Mouse (Mus musculus) testis, postnatal 10 days (tissue): ENCODE measurements at regions not wholly inside any gene's neighbourhood (a gene's known extent, or its start where the extent isn't known, plus 50 kb on each side); places are given as distances from the start of the nearest gene placed in this dataset.
"Not testable (repeated sequence)": the region's sequence is repeated elsewhere in the genome, so short reads cannot be mapped to it uniquely, and the experiment has no call there.

Source experiments
- DNase-seq: peaks from one replicate; pipeline ENCODE4 v3.0.0; 2021; ENCODE audit warnings: low spot score

- DNase-seq, result no peak
These were observed 138.3 kb upstream of the Rybp start for GRCm38 (mm10) chr6:100425551-100425950.

DNA sequence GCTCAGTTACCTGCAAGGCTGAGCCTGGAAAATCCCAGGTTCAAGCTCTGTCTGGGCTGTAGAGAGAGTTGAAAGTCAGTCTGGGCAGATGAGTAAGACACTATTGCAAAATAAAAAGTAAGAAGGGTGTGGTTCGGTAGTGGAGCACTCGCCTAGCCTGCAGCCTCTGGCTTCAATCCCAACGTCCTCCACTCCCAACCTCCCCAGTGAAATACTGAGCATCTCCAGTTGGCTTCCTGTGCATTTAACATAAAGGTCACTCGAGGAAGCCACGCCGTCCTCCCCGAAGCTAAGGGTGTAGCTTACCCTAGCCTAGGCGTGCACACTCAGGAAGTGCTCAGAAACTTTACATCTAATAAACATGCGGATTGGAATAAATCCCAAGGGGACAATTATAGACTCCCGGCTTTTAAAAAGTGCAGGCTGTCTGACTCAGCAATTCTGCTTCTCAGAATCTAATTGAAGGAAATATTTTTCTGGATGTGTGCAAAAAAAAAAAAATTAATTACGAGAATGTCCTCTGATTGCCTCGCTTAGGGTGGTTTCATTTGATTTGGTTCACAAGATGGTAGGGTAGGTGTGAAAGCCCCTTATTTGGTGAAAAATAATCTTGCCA, 137.6 kb upstream of the Rybp start:
- DNase-seq, result no peak

- DNase-seq, result no peak
These were observed 136.9 kb upstream of the Rybp start for GRCm38 (mm10) chr6:100424181-100424580.

GRCm38 (mm10) chr6:100423636-100424035, 136.4 kb upstream of the Rybp start:
- DNase-seq, result no peak

DNA sequence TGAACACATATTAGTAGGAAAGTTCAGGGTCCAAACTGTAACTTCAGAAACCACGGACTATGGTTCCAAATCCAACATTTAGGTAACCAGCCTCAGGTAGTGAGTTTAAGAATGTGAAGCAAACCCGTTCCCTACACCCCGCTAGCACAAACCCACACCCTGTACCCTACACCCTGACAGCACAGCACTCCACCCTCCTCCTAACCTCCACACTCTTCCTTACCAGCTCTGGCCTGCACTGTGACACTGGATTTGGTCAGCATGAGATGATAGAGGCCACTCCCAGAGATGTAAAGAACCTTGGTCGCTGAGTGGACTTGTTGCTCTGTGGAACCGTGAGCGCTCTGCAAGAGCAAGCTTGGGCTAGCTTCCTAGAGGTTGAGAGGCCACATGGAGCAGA, 135.3 kb upstream of the Rybp start:
- DNase-seq, result no peak

GRCm38 (mm10) chr6:100421706-100422578, 134.7 kb upstream of the Rybp start:
- DNase-seq, result no peak

DNA sequence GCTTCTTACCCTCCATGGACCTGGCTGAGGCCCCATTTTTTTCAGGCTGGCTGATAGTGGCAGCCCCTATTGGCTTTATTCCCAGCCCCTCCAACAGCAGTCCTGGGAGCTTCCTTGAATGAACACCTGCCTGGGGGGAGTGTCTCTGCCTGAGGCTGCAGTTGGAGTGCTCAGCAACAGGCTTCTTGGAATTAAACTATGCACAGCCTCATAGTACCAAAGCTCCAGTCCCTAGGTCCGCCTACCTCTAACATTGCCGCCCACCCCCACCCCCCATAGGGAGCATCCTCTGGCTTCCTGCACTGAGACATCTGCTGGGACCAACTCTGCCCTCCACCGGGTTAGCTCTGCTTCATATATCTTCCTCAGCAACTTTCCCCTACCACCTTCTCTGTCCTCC, 133.3 kb upstream of the Rybp start:
- DNase-seq, result no peak

GRCm38 (mm10) chr6:100419782-100420540, 132.7 kb upstream of the Rybp start:
- DNase-seq, result no peak

DNA sequence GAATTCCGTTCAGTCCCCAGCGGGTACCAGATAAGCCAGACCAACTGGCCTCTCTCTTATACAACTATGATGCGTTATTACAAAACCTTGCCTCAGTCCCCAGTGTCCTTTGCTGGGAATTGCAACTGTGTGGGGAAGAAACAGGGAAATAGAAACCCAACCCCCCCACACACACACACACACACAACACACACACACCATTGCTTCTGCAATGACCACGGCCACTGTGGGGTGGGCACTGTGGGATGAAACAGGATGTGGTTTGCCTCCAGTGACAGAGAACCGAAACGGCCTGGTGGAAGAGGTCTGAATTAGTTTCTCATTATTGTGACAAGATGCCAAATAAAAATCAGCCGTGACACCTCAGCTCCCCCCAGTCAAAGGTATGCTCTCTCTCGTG, 128.8 kb upstream of the Rybp start:
- no peak for DNase-seq

DNA sequence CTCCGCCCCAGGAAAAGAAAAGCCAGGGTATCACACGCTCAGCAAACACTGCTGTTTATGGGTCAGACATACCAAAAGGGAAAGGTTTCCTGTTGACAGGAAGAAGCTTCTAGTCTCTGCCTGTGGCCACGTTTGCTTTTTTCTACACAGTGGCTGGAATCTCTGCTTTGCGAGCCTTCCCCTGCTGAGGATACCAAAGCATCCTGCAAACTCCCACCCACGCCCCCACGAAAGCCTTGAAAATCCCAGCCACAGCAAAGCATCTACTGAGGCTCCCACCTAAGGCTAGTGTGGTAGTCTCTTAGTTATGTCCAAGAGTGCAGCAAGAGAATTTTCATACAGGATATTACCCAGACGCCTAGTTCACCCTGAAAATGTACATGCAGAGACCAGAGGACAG, 128.2 kb upstream of the Rybp start:
- no peak for DNase-seq

- DNase-seq, result no peak
These were observed 127.6 kb upstream of the Rybp start for GRCm38 (mm10) chr6:100414836-100415235.

GRCm38 (mm10) chr6:100412486-100412885, 125.2 kb upstream of the Rybp start:
- DNase-seq, result no peak

GRCm38 (mm10) chr6:100411968-100412367, 124.7 kb upstream of the Rybp start:
- DNase-seq, result no peak

- no peak for DNase-seq
These were observed 122.9 kb upstream of the Rybp start for GRCm38 (mm10) chr6:100410067-100410631.

- DNase-seq, result no peak
These were observed 121.5 kb upstream of the Rybp start for GRCm38 (mm10) chr6:100408826-100409225.

DNA sequence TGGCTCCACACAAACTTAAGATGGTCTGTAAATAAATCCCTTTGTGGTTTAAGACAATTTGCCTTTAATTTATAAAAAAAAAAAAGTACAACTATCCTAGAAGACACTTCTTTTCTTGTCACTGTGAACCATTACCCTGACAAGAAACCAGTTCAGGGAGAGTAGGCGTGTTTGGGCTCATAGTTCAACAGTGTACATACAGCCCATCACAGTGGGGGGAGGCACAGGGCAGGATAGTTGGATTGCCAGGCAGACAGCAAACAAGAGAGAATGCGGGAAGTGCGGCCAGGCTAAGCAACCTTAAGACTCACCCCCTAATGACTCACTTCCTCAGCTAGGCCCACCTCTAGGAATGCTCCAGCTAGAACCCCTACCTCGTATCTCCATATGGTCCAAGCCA, 119.2 kb upstream of the Rybp start:
- DNase-seq, result no peak

DNA sequence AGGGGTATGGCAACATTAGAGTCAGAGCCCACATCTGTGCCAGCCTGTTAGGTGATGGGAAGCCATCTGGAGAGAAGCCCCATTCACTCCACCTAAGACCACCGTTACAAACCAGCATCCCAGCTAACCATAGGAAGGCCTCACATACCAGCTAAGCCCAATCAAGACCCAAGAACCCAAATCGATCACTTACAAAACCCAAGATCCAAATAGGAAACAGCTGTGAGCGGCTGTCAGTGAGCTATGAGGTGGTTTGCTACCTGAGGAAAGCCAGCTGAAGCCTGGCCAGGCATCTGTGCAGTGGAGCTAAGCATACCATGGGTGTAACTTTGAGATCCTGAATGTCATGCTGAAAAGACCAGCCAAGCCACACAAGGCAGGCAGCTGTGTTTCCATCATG, 116.9 kb upstream of the Rybp start:
- DNase-seq, result no peak

DNA sequence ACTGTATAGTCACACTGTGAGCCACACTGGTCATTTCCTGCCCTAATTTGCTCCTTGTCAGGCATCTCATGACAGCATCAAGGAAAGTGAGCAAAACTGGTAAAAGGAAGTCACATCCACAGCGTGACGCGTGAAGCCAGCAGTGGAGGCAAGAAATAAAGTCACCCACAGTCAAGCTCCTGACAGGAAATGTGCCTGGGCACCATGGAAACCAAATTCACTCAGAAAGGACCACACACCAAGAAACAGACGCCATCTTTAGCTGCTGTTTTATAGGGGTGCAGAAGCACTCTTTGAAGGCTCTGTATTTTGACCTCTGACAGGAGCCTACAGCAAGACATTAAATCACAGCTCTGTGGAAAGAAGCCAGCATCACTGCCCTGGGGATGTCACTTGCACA, 115.4 kb upstream of the Rybp start:
- no peak for DNase-seq

DNA sequence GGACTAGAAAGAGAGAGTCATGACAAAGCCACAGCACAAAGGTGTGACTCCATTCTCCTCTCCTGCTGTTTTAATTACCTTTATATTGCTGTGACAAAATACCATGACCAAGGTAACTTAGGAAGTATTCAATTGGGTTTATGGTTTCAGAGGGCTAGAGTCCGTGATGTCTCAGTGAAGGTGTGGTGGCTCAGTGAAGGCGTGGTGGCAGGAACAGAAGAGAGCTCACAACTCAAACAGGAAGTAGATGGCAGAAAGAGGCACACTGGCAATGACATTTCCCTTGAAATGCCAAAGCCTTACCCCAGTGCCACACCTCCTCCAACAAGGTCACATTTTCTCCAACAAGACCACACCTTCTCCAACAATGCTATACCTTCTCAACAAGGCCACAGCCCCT, 114.4 kb upstream of the Rybp start:
- no peak for DNase-seq

- DNase-seq, result not testable (repeated sequence)
These were observed 112.1 kb upstream of the Rybp start for GRCm38 (mm10) chr6:100399387-100399786.

DNA sequence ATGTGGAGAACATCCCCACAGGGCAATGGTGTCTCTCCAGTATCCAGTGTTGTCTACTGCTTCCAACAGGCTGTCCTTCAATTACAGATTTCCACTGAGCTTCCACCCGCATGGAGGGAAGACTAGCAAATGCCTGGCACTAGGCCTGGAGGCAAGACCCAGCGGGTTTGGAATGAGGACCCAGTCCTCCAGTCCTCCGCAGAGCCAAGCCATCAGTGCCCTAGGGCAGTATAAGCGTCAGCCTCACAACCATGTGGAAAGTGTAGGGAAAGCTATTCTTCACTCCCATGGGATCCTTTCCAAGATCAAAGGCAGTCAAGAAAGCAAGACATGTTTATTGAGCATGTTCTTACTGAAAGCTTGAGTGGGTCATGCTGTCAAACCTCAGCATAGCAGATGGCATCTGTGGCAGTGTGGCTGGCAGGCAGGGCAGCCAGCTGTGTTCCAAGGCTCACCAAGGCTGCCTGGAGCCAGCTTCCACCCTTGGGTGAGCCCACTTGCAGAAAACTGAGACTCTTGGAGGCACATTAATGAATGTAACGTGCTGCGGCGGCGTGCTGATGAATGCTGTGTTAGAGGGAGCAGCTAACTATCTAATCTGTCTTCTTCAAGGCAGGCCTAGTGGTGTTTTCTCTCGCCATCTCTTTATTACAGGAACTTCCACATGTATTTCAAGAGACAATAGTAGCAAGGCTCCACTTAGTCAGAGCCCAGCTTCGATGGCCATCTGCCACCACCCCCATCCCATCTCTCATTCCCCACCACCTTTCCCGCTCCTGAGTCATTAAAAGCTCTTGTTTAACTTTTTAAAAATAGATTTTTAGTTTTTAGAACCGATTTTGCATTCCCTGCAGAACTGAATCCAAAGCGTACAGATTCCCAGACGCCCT, 109.3 kb upstream of the Rybp start:
- DNase-seq, result no peak
